Mouse (Mus musculus): ENCODE measurements around the gene Epor. TPM values are rescaled to one million over a fixed set of nuclear protein-coding genes. Genes with fewer than 3 reads are reported as not detected.

Gene Epor
- total RNA-seq, 2 experiments from 2014 or later, result 1.7 to 2.1 TPM

Other genes starting within 250 kb of the Epor start
- 10 to 100 TPM; 39.9 to 43.5 TPM for gene Ldlr, start 240.0 kb downstream of the Epor start, total RNA-seq (2021)
- gene Spc24, start 203.2 kb downstream of the Epor start, total RNA-seq (2021), result 10 to 100 TPM; 37.2 to 38.4 TPM
- gene Kank2, start 164.8 kb downstream of the Epor start, total RNA-seq (2021), result 10 to 100 TPM; 50.7 to 53.7 TPM
- not detected for gene Angptl8, start 128.0 kb downstream of the Epor start, total RNA-seq (2021)
- 10 to 100 TPM; 61.4 to 70.0 TPM for gene Dock6, start 110.9 kb downstream of the Epor start, total RNA-seq (2021)
- gene Rab3d, start 45.3 kb downstream of the Epor start, total RNA-seq (2021), result 10 to 100 TPM in 1 of 2 experiments, 1 to 10 TPM in 1; 8.9 to 10.3 TPM
- gene Ccdc159, start 36.0 kb downstream of the Epor start, total RNA-seq (2021), result 1 to 10 TPM in 1 of 2 experiments, under 1 TPM in 1; 0.83 to 1.2 TPM
- gene Tmem205, start 36.0 kb downstream of the Epor start, total RNA-seq (2021), result 10 to 100 TPM; 20.1 to 21.3 TPM
- 1 to 10 TPM; 3.0 to 3.1 TPM for gene Plppr2, start 26.5 kb downstream of the Epor start, total RNA-seq (2021)
- 1 to 10 TPM; 8.8 to 9.0 TPM for gene Swsap1, start 7.8 kb downstream of the Epor start, total RNA-seq (2021)
- under 1 TPM; 0.71 to 0.97 TPM for gene Rgl3, start 25.9 kb upstream of the Epor start, total RNA-seq (2021)
- not detected for gene Ccdc151, start 39.1 kb upstream of the Epor start, total RNA-seq (2021)
- gene Prkcsh, start 39.3 kb upstream of the Epor start, total RNA-seq (2021), result 10 to 100 TPM; 69.8 to 73.7 TPM
- gene Elavl3, start 88.5 kb upstream of the Epor start, total RNA-seq (2021), result under 1 TPM; 0.47 to 0.52 TPM
- under 1 TPM in 1 of 2 experiments, not detected in 1; 0.92 TPM for gene Gm49318, start 107.8 kb upstream of the Epor start, total RNA-seq (2021)
- gene Zfp653, start 107.9 kb upstream of the Epor start, total RNA-seq (2021), result 1 to 10 TPM; 8.4 to 9.0 TPM
- gene Ecsit, start 121.9 kb upstream of the Epor start, total RNA-seq (2021), result 10 to 100 TPM; 69.4 to 69.6 TPM
- 10 to 100 TPM; 38.1 to 39.3 TPM for gene Cnn1, start 135.7 kb upstream of the Epor start, total RNA-seq (2021)
- gene Elof1, start 153.7 kb upstream of the Epor start, total RNA-seq (2021), result 10 to 100 TPM; 60.1 to 63.4 TPM
- gene Acp5, start 172.2 kb upstream of the Epor start, total RNA-seq (2021), result 1 to 10 TPM in 1 of 2 experiments, under 1 TPM in 1; 0.71 to 1.6 TPM
- 10 to 100 TPM; 31.0 to 31.9 TPM for gene Pigyl, start 193.3 kb upstream of the Epor start, total RNA-seq (2021)
- gene Zfp872, start 224.6 kb upstream of the Epor start, total RNA-seq (2021), result under 1 TPM; 0.14 to 0.18 TPM